Mouse (Mus musculus): ENCODE measurements around the gene Slc12a1. TPM values are rescaled to one million over a fixed set of nuclear protein-coding genes. Genes with fewer than 3 reads are reported as not detected.
A peak's percentile ranks its signal among the peaks of the same experiment; 100 is the strongest.

Slc12a1 gene
- polyA plus RNA-seq, 1 experiment from 2014 or later, result not detected

- WGBS, result 71% methylated on average over 3 of the region's 3 CpGs
- ATAC-seq (ENCODE audit: insufficient number of reproducible peaks, low FRiP score, low TSS enrichment, low read depth), result no peak
These were observed 93.4 kb downstream of the Slc12a1 start for GRCm38 (mm10) chr2:125245545-125246285.

DNA sequence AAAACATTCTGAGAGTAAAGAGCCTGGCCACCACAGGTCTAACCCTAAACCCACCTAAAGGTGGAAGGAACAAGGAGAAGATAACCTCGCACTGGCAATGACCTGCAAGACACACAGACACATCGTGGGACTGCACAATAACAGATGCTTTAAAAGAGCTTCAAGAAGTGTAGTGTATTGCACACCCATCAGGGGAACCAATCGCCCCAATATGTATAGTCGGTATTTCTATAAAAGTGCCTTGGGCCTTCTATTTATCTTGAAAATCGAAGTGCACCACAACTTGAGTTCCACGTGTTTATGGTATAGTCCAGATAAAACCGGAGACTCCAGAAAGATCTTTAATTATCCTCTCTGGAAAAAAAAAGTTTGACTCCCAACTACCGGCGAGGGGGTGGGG, 94.4 kb downstream of the Slc12a1 start:
- H3K27me3 ChIP-seq (ENCODE audit: control insufficient read depth, insufficient read depth, low read length), result no peaks in the 10 kb centered on the region
- no peak for ATAC-seq (ENCODE audit: insufficient number of reproducible peaks, low FRiP score, low TSS enrichment, low read depth)
- peaks cover 7% of the 10 kb centered on the region; the same call in 1 of the 2 replicates for H3K36me3 ChIP-seq (ENCODE audit: control insufficient read depth, insufficient read depth, low read length)
- H3K4me2 ChIP-seq (ENCODE audit: low read depth, severe bottlenecking), result peak overlapping the region; percentile 60
- no peaks in the 10 kb centered on the region for H3K9me3 ChIP-seq (ENCODE audit: control insufficient read depth, low read length)
- WGBS, result 19% methylated on average over 9 of the region's 9 CpGs
- H3K4me1 ChIP-seq (ENCODE audit: control insufficient read depth, insufficient read depth, low read length), result peaks cover 12% of the 10 kb centered on the region
- peak overlapping the region; percentile 83 for H3K4me3 ChIP-seq (ENCODE audit: low read depth, low read length)
- H3K27ac ChIP-seq (replicated peaks; ENCODE audit: low read depth, low read length), result peak overlapping the region; percentile 91; the same call in 1 of the 2 replicates
- peak overlapping the region; percentile 64; the same call in 1 of the 2 replicates for H3K9ac ChIP-seq (ENCODE audit: low read length)
- peak; percentile 41 for DNase-seq (ENCODE audit: low spot score)

More at GRCm38 (mm10) chr2:125245545-125246285, 93.4 kb downstream of the Slc12a1 start:
- Histone ChIP-seq H3K9ac (ENCODE audit: low read length) (no peak overlapping the region), H3K27ac (replicated peaks; ENCODE audit: low read depth, low read length) (no peak overlapping the region), H3K9me3 (ENCODE audit: control insufficient read depth, low read length) (no peaks in the 10 kb centered on the region), H3K4me1 (ENCODE audit: control insufficient read depth, insufficient read depth, low read length) (peaks cover 12% of the 10 kb centered on the region), H3K4me2 (ENCODE audit: low read depth, severe bottlenecking) (no peak overlapping the region), H3K4me3 (ENCODE audit: low read depth, low read length) (no peak overlapping the region), H3K36me3 (ENCODE audit: control insufficient read depth, insufficient read depth, low read length) (peaks cover 2% of the 10 kb centered on the region; the same call in 1 of the 2 replicates), H3K27me3 (ENCODE audit: control insufficient read depth, insufficient read depth, low read length) (no peaks in the 10 kb centered on the region)
- no peak for DNase-seq (ENCODE audit: low spot score)

DNA sequence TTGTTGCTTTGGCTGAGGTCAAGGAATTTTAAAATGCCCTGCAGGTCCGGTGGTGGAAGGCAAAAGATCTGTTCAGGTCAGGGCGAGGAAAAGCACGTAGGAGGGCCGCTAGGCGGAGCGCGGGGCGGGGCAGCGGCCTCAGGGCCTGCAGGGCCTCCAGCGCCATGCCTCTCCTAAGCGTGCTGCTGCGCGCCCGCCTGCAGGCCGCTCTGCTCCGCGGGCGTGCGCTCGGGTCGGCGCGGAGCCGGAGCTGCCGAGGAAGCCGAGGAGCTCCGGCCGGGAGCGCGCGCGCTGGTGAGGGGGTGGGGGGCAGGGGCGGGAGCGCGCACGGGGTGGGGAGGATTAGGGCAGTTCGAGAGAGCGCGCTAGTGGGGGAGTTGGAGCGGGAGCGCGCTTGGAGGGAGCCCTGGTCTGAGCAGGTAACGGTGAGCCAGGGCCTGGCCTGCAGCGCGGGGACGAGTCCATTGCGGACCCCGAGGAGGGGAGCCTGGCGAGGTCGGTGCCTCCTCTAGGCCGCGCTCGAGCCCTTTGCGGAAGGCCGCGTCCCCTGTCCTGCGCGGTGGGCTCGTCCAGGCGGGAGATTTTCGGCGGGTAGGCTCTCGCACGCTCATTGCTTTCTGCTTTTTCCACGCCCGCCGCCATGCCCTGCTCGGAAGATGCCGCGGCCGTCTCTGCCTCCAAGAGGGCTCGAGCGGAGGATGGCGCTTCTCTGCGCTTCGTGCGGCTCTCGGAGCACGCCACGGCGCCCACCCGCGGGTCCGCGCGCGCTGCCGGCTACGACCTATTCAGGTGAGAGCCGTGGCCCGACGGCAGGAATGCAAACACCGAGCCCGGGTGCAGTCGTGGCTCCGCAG, 95.0 kb downstream of the Slc12a1 start, which contains the start of gene Dut:
Dut (plus strand) TSS at position 83 of the 854 bp plus-strand sequence.
- under 1% methylated on average over 82 of the region's 96 CpGs for WGBS
- H3K4me3 ChIP-seq (ENCODE audit: low read depth, low read length), result peak within 1 kb of the TSS; percentile 83
- peak; percentile 100 for ATAC-seq (ENCODE audit: insufficient number of reproducible peaks, low FRiP score, low TSS enrichment, low read depth)

DNA sequence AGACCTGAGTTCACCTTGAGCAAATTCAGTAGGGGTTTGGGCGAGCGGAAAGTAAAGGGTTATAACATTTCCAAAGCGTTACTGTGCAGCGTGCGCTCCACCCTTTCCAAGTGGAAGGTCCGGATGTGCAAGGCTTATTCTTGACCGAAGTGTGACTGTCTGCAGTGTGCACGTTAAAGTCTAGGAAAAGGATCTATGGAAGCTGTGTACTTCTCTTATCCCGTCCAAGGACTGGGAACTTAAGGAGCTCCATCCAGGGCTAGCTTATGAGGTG, 95.6 kb downstream of the Slc12a1 start:
- WGBS, result 0% methylated on average over 9 of the region's 9 CpGs
- Histone ChIP-seq H3K4me1 (ENCODE audit: control insufficient read depth, insufficient read depth, low read length) (peaks cover 12% of the 10 kb centered on the region), H3K4me2 (ENCODE audit: low read depth, severe bottlenecking) (peak overlapping the region; percentile 60), H3K27me3 (ENCODE audit: control insufficient read depth, insufficient read depth, low read length) (no peaks in the 10 kb centered on the region), H3K4me3 (ENCODE audit: low read depth, low read length) (peak overlapping the region; percentile 83), H3K9me3 (ENCODE audit: control insufficient read depth, low read length) (no peaks in the 10 kb centered on the region), H3K27ac (replicated peaks; ENCODE audit: low read depth, low read length) (peak overlapping the region; percentile 91), H3K36me3 (ENCODE audit: control insufficient read depth, insufficient read depth, low read length) (peaks cover 7% of the 10 kb centered on the region; the same call in 1 of the 2 replicates), H3K9ac (ENCODE audit: low read length) (peak overlapping the region; percentile 97)
- ATAC-seq (ENCODE audit: insufficient number of reproducible peaks, low FRiP score, low TSS enrichment, low read depth), result 0 out of 2 replicates have a peak, but pooled peaks have one; percentile 1
- DNase-seq (ENCODE audit: low spot score), result no peak

More for the DNA sequence above, 95.0 kb downstream of the Slc12a1 start, which contains the start of gene Dut:
- H3K4me1 ChIP-seq (ENCODE audit: control insufficient read depth, insufficient read depth, low read length), result peaks cover 12% of the 10 kb centered on the region
- peak; percentile 98 for DNase-seq (ENCODE audit: low spot score)
- H3K27me3 ChIP-seq (ENCODE audit: control insufficient read depth, insufficient read depth, low read length), result no peaks in the 10 kb centered on the region
- H3K36me3 ChIP-seq (ENCODE audit: control insufficient read depth, insufficient read depth, low read length), result peaks cover 7% of the 10 kb centered on the region; the same call in 1 of the 2 replicates
- H3K9me3 ChIP-seq (ENCODE audit: control insufficient read depth, low read length), result no peaks in the 10 kb centered on the region
- peak within 1 kb of the TSS; percentile 97 for H3K9ac ChIP-seq (ENCODE audit: low read length)
- peak within 1 kb of the TSS; percentile 60 for H3K4me2 ChIP-seq (ENCODE audit: low read depth, severe bottlenecking)
- peak within 1 kb of the TSS; percentile 91 for H3K27ac ChIP-seq (replicated peaks; ENCODE audit: low read depth, low read length)

DNA sequence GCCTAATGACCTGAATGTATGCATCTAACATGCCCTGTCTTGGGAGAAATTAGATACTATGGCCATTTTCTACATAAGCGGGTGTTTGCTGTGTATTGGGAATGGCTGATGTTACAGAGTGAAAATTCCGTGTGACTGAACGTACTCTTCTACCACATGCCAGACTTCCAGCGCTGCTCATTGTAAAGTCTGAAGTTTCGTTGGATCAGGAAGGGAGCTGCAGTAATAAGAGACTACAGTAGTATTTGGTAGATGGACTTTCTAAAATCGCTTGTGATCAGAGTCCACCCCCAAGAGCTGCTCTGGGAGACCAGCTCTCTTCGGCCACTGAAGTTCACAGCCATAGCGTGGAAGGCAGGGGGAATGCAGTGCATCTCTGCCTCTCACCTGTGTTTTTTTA, 96.0 kb downstream of the Slc12a1 start:
- peaks cover 12% of the 10 kb centered on the region for H3K4me1 ChIP-seq (ENCODE audit: control insufficient read depth, insufficient read depth, low read length)
- peak overlapping the region; percentile 97 for H3K9ac ChIP-seq (ENCODE audit: low read length)
- H3K36me3 ChIP-seq (ENCODE audit: control insufficient read depth, insufficient read depth, low read length), result peaks cover 9% of the 10 kb centered on the region; the same call in 1 of the 2 replicates
- no peaks in the 10 kb centered on the region for H3K9me3 ChIP-seq (ENCODE audit: control insufficient read depth, low read length)
- peak overlapping the region; percentile 60 for H3K4me2 ChIP-seq (ENCODE audit: low read depth, severe bottlenecking)
- H3K27ac ChIP-seq (replicated peaks; ENCODE audit: low read depth, low read length), result peak overlapping the region; percentile 91
- WGBS, result under 1% methylated on average over 8 of the region's 8 CpGs
- ATAC-seq (ENCODE audit: insufficient number of reproducible peaks, low FRiP score, low TSS enrichment, low read depth) (no peak), DNase-seq (ENCODE audit: low spot score) (no peak)
- no peaks in the 10 kb centered on the region for H3K27me3 ChIP-seq (ENCODE audit: control insufficient read depth, insufficient read depth, low read length)
- peak overlapping the region; percentile 83 for H3K4me3 ChIP-seq (ENCODE audit: low read depth, low read length)

GRCm38 (mm10) chr2:125249339-125249738, 97.0 kb downstream of the Slc12a1 start:
- H3K36me3 ChIP-seq (ENCODE audit: control insufficient read depth, insufficient read depth, low read length), result peaks cover 19% of the 10 kb centered on the region
- 84% methylated on average over 4 of the region's 4 CpGs for WGBS

DNA sequence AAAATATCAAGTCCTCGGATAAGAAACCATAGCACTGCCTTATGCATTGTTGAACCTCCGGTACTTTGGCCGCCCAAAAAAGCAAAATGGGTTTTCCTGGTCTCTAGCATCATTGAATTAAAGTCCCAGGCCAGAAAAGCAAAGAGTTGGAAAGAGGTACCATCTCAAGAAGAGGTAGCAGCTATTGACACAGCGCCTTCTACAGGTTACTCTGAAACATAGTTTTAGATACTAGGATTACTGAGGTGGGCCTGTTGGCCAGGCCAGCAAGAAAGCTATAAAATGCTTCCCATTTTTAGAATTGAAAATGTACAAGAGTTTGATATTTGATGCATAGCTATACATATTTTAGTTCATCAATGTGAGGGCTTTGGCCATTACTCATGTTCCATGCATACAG, 97.6 kb downstream of the Slc12a1 start:
- H3K4me3 ChIP-seq (ENCODE audit: low read depth, low read length), result no peak overlapping the region
- H3K9ac ChIP-seq (ENCODE audit: low read length), result no peak overlapping the region
- no peak for DNase-seq (ENCODE audit: low spot score)
- 91% methylated on average over 4 of the region's 4 CpGs for WGBS
- ATAC-seq (ENCODE audit: insufficient number of reproducible peaks, low FRiP score, low TSS enrichment, low read depth), result no peak
- peaks cover 12% of the 10 kb centered on the region for H3K4me1 ChIP-seq (ENCODE audit: control insufficient read depth, insufficient read depth, low read length)
- no peaks in the 10 kb centered on the region; the same call in 1 of the 2 replicates for H3K9me3 ChIP-seq (ENCODE audit: control insufficient read depth, low read length)
- H3K27me3 ChIP-seq (ENCODE audit: control insufficient read depth, insufficient read depth, low read length), result no peaks in the 10 kb centered on the region
- H3K27ac ChIP-seq (replicated peaks; ENCODE audit: low read depth, low read length), result no peak overlapping the region
- peaks cover 20% of the 10 kb centered on the region for H3K36me3 ChIP-seq (ENCODE audit: control insufficient read depth, insufficient read depth, low read length)
- H3K4me2 ChIP-seq (ENCODE audit: low read depth, severe bottlenecking), result peak overlapping the region; percentile 60; the same call in 1 of the 2 replicates

More at GRCm38 (mm10) chr2:125249339-125249738, 97.0 kb downstream of the Slc12a1 start:
- no peaks in the 10 kb centered on the region for H3K27me3 ChIP-seq (ENCODE audit: control insufficient read depth, insufficient read depth, low read length)
- DNase-seq (ENCODE audit: low spot score) (no peak), ATAC-seq (ENCODE audit: insufficient number of reproducible peaks, low FRiP score, low TSS enrichment, low read depth) (no peak)
- peak overlapping the region; percentile 83 for H3K4me3 ChIP-seq (ENCODE audit: low read depth, low read length)
- H3K4me2 ChIP-seq (ENCODE audit: low read depth, severe bottlenecking), result peak overlapping the region; percentile 60; the same call in 1 of the 2 replicates
- no peaks in the 10 kb centered on the region; the same call in 1 of the 2 replicates for H3K9me3 ChIP-seq (ENCODE audit: control insufficient read depth, low read length)
- H3K4me1 ChIP-seq (ENCODE audit: control insufficient read depth, insufficient read depth, low read length), result peaks cover 12% of the 10 kb centered on the region
- no peak overlapping the region for H3K27ac ChIP-seq (replicated peaks; ENCODE audit: low read depth, low read length)
- no peak overlapping the region for H3K9ac ChIP-seq (ENCODE audit: low read length)

- ATAC-seq (ENCODE audit: insufficient number of reproducible peaks, low FRiP score, low TSS enrichment, low read depth), result no peak
- no peak for DNase-seq (ENCODE audit: low spot score)
- no peak overlapping the region for H3K27ac ChIP-seq (replicated peaks; ENCODE audit: low read depth, low read length)
- no peaks in the 10 kb centered on the region; the same call in 1 of the 2 replicates for H3K9me3 ChIP-seq (ENCODE audit: control insufficient read depth, low read length)
- H3K4me1 ChIP-seq (ENCODE audit: control insufficient read depth, insufficient read depth, low read length), result peaks cover 12% of the 10 kb centered on the region
- WGBS, result 82% methylated on average over 4 of the region's 4 CpGs
- no peak overlapping the region for H3K4me3 ChIP-seq (ENCODE audit: low read depth, low read length)
- no peaks in the 10 kb centered on the region for H3K27me3 ChIP-seq (ENCODE audit: control insufficient read depth, insufficient read depth, low read length)
- H3K9ac ChIP-seq (ENCODE audit: low read length), result no peak overlapping the region
- H3K36me3 ChIP-seq (ENCODE audit: control insufficient read depth, insufficient read depth, low read length), result peaks cover 20% of the 10 kb centered on the region
- H3K4me2 ChIP-seq (ENCODE audit: low read depth, severe bottlenecking), result no peak overlapping the region
These were observed 99.5 kb downstream of the Slc12a1 start for GRCm38 (mm10) chr2:125251781-125252180.

All from limb, embryonic 11.5 days (tissue).